Mouse (Mus musculus) embryonic facial prominence, embryonic 14.5 days (tissue): ENCODE data around the gene Rnf227. TPM values are rescaled to one million over a fixed set of nuclear protein-coding genes. Genes with fewer than 3 reads are reported as not detected.

ENCODE experiments used
- ATAC-seq: fragments of 200-750 bp; cut with Nextera tagmentation; 2 replicates; pipeline ENCODE4 v1.8.0; 2017; ENCODE audit warnings: low read depth, moderate number of reproducible peaks, moderate TSS enrichment
- DNase-seq: peaks from one replicate; pipeline ENCODE4 v3.0.0-alpha.2; 2015; ENCODE audit warnings: low spot score
- H3K27ac ChIP-seq: fragments of 300-500 bp; sonication (generic); replicated peaks from 2 replicates; pipeline ENCODE4 v1.5.1; 2014; ENCODE audit warnings: low read depth, mild to moderate bottlenecking, low read length, moderate library complexity
- H3K27me3 ChIP-seq: fragments of 300-500 bp; sonication (generic); replicated peaks from 2 replicates; pipeline ENCODE4 v1.6.1; 2014; ENCODE audit warnings: low read length; ENCODE audit not compliant: control insufficient read depth, insufficient read depth
- H3K36me3 ChIP-seq: fragments of 300-500 bp; sonication (generic); 2 replicates; pipeline ENCODE4 v1.6.1; 2014; ENCODE audit warnings: low read length, mixed read lengths; ENCODE audit not compliant: control insufficient read depth, insufficient read depth
- H3K4me1 ChIP-seq: fragments of 300-500 bp; sonication (generic); 2 replicates; pipeline ENCODE4 v1.6.1; 2014; ENCODE audit warnings: antibody characterized with exemption, low read length; ENCODE audit not compliant: control insufficient read depth, insufficient read depth
- H3K4me2 ChIP-seq: fragments of 300-500 bp; sonication (generic); 2 replicates; pipeline ENCODE4 v1.6.1; 2014; ENCODE audit warnings: low read depth, mild to moderate bottlenecking, low read length, moderate library complexity, mixed read lengths
- H3K4me3 ChIP-seq: fragments of 300-500 bp; sonication (generic); 2 replicates; pipeline ENCODE4 v1.5.1; 2014; ENCODE audit warnings: low read depth, mild to moderate bottlenecking, low read length
- H3K9ac ChIP-seq: fragments of 300-500 bp; sonication (generic); 2 replicates; pipeline ENCODE4 v1.6.1; 2014; ENCODE audit warnings: low read depth, mild to moderate bottlenecking, low read length, moderate library complexity, mixed read lengths
- H3K9me3 ChIP-seq: fragments of 300-500 bp; sonication (generic); 2 replicates; pipeline ENCODE4 v1.6.1; 2016; ENCODE audit warnings: low read length; ENCODE audit not compliant: control insufficient read depth
- WGBS: fragments of 180-500 bp; shearing (Covaris S2); extraction: QIAGEN DNeasy Blood & Tissue Kit; methylation state at CpG from one replicate; pipeline ENCODE4 v1.1.7; 2014; 5-methylcytosine and 5-hydroxymethylcytosine counted together
- polyA plus RNA-seq: library from polyadenylated mRNA; unstranded; fragments of >200 nt; fragmentation: Nextera tagmentation; extraction: Ambion mirVana; gene quantifications from 2 replicates; pipeline ENCODE4 v1.2.1, GENCODE M21; 2014

The Rnf227 gene
- polyA plus RNA-seq, 1 experiment from 2014 or later: 17.1 TPM

DNA sequence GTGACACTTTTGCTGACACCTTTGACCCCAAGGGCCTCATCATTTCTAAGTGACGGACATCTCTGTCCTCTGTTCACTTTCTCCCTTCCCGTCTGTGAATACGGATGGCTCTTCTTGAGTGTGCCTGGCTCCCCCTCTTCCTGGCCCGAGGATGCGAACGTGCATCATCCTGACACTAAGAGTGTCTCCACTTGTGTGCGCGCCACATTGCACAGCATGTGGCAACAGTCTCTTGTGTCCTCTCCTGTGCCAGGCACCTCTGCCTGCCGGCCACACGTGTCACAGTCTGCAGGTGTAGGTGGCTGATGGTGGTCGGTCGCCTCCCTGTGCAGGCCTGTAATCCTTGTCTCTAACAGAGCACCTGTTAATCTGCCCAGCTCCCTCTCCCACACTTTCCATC lies 31.3 kb downstream of the Rnf227 start:
- no peaks in the 10 kb centered on the region for H3K9me3 ChIP-seq
- peaks cover 27% of the 10 kb centered on the region for H3K36me3 ChIP-seq
- ATAC-seq: no peak
- 49% methylated on average over 12 of the region's 12 CpGs for WGBS
- H3K4me2 ChIP-seq: peak overlapping the region; percentile 41
- peak overlapping the region; percentile 100 for H3K27ac ChIP-seq
- H3K9ac ChIP-seq: peak overlapping the region; percentile 47
- no peak for DNase-seq
- H3K4me1 ChIP-seq: peaks cover 18% of the 10 kb centered on the region
- H3K27me3 ChIP-seq: no peaks in the 10 kb centered on the region
- no peak overlapping the region for H3K4me3 ChIP-seq

DNA sequence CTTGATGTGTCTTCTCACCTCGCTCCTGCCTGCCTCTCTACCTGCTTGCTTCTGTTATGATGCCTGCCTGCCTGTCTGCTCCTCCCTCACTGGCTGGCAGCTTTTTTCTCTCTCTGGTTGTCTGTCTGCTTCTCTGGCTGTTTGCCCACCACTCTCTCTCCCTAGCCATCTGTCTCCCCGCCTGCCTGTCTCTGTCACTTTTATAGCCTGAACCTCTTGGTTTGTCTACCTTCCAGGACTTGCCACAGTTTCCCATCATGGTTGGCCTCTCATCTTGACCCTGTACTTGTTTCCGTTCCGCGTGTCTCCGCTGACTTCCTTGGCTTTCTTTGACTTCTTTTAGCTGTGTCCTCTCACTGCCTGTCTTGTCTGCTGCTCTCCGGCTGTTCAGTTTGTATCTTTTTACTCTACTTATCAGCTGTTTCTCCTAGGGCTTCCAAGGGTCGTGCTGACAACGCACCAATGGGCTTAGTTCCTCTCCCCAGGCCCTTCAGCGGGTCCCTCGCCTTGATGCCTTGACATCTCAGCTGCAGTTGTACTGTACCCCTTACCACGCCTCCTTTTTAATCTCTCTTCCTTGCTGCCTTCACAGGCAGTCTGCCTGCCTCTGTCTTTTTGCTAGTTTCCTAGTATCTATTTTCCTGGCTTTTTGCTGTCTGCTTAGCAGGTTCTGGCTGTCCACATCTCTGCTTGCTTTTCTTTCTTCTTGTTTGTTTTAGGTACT lies 32.0 kb downstream of the Rnf227 start:
- WGBS: 46% methylated on average over 12 of the region's 12 CpGs
- H3K27me3 ChIP-seq: no peaks in the 10 kb centered on the region
- DNase-seq (no peak), ATAC-seq (no peak)
- peaks cover 27% of the 10 kb centered on the region for H3K36me3 ChIP-seq
- H3K9me3 ChIP-seq: no peaks in the 10 kb centered on the region
- H3K27ac ChIP-seq: peak overlapping the region; percentile 100
- H3K9ac ChIP-seq: peak overlapping the region; percentile 47; the same call in 1 of the 2 replicates
- peak overlapping the region; percentile 41; the same call in 1 of the 2 replicates for H3K4me2 ChIP-seq
- H3K4me1 ChIP-seq: peaks cover 18% of the 10 kb centered on the region
- no peak overlapping the region for H3K4me3 ChIP-seq

DNA sequence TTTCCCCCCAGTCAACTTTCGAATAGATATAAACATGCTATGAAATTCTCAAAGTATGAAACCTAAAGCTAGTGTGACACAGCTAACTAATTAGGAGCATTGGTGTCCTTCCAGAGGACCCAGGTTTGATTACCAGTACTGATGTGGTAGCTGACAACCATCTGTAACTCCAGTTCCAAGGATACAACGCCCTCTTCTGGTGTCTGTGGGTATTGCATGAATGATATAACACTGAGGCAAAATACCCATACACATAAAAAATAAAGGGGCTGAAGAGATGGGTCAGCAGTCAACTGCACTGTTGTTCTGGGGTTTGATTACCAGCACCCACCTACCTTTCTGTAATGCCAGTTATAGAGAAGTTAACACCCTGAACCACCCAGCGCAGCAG lies 32.5 kb downstream of the Rnf227 start:
- WGBS: 59% methylated on average over 3 of the region's 3 CpGs
- Histone ChIP-seq H3K27ac (0 out of 2 replicates have a peak overlapping the region, but pooled peaks have one; percentile 100), H3K27me3 (no peaks in the 10 kb centered on the region), H3K9ac (no peak overlapping the region), H3K4me1 (peaks cover 18% of the 10 kb centered on the region), H3K4me2 (no peak overlapping the region), H3K9me3 (no peaks in the 10 kb centered on the region), H3K4me3 (no peak overlapping the region), H3K36me3 (peaks cover 27% of the 10 kb centered on the region)
- ATAC-seq (no peak), DNase-seq (no peak)

DNA sequence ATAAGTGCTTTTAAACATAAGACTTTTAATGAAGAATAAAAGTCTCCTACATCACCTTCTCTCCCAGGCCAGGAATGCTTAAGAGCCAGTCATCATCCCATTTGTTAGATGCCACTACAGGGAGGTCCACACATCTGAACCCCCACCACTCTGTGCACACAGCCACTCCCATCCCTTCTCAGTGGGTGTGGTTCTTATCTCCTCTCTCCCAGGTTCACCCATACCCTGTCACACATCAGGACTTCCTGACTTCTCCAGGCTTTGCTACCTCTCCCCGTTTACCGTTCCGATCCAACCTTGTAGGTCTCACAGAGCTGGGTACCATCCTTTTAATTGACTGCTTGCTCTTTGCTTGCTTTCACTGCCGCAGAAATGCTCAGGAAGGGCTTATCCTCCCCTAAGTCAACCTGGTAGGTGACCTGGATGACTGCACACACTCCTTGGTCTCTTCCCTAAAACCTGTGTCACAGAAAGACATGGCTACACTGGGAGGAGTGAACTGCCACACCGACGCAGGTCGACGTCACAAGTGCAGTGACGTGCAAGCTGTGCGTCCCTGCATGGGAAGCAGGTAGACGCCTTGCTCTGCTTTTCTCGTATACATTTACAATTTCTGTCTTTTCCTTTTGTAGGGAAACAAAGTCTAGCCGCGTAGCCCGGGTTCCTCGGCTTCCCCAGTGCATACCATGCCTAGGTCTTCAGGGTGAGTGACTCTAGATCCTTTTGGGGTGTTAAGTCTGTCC lies 33.1 kb downstream of the Rnf227 start:
- Histone ChIP-seq H3K9me3 (no peaks in the 10 kb centered on the region), H3K27me3 (no peaks in the 10 kb centered on the region)

DNA sequence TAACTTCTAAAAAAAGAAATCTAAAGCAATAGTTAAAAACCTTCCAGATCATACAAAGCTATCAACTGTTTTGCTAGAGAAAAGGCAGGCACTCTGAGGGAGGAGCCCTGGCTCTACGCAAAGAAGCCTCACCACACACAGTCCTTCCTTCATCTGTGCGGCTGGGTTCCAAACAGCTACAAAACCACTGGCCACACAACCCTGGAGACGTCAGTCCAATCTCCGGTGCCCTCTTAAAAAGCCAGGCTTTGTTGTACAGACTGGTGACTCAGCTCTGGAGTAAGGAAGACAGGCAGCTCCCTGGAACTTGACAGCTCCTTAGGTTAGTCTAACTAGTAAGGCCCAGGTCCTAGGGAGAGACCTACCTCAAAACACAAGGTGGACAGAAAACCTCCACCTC lies 35.4 kb downstream of the Rnf227 start:
- Histone ChIP-seq H3K9ac (no peak overlapping the region), H3K36me3 (peaks cover 27% of the 10 kb centered on the region), H3K9me3 (no peaks in the 10 kb centered on the region), H3K4me2 (no peak overlapping the region), H3K4me1 (peaks cover 15% of the 10 kb centered on the region), H3K27ac (no peak overlapping the region), H3K27me3 (no peaks in the 10 kb centered on the region), H3K4me3 (no peak overlapping the region)
- no peak for ATAC-seq
- WGBS: 82% methylated on average over 4 of the region's 4 CpGs
- no peak for DNase-seq

More for the DNA sequence above, 33.1 kb downstream of the Rnf227 start:
- H3K9ac ChIP-seq: no peak overlapping the region
- no peak overlapping the region for H3K4me2 ChIP-seq
- H3K4me3 ChIP-seq: no peak overlapping the region
- H3K27ac ChIP-seq: no peak overlapping the region
- WGBS: 92% methylated on average over 16 of the region's 16 CpGs
- peaks cover 18% of the 10 kb centered on the region for H3K4me1 ChIP-seq
- ATAC-seq: no peak
- peaks cover 27% of the 10 kb centered on the region for H3K36me3 ChIP-seq
- no peak for DNase-seq

DNA sequence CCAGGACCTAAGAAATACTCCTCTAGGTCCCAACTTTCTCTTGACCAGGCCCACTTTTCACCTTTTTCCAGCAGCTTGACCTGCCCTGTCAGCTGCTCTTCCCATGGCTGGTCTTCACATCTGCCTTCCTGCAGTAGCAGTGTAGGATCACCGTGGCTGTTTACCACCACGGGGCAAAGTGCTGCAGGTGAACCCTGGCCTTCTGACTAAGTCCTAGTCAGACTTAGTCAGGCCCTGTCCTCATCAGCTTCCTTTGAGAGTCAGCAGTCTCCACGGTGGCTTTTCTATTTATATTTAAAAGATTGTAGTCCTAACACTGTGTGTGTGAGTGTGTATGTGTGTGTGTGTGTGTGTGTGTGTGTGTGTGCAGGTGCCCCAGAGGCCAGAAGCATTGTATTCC lies 37.5 kb downstream of the Rnf227 start:
- H3K4me2 ChIP-seq: no peak overlapping the region
- H3K27me3 ChIP-seq: no peaks in the 10 kb centered on the region
- peaks cover 23% of the 10 kb centered on the region for H3K36me3 ChIP-seq
- no peak overlapping the region for H3K9ac ChIP-seq
- WGBS: 71% methylated on average over 3 of the region's 3 CpGs
- no peak for ATAC-seq
- H3K9me3 ChIP-seq: no peaks in the 10 kb centered on the region
- H3K27ac ChIP-seq: no peak overlapping the region
- no peak for DNase-seq
- H3K4me3 ChIP-seq: no peak overlapping the region
- H3K4me1 ChIP-seq: peaks cover 1% of the 10 kb centered on the region; the same call in 1 of the 2 replicates

DNA sequence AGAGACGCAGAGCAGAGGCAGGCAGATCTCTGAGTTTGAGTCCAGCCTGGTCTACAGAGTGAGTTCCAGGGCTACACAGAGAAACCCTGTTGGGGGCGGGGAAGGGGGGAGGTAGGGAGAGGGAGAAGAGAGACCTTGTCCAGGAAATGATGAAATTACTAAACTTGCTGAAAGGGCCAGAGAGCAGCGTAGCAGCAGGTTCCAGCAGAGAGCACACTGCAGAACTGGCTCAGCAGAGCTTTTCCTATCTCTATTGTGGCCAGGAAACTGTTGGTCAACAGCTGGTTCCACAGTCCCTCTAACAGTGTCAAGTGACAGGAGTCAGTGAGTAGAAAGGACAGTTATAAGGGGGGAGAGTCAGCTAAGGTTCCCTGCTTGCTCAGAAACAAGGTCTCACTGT lies 39.3 kb downstream of the Rnf227 start:
- 85% methylated on average over 3 of the region's 3 CpGs for WGBS
- no peak overlapping the region for H3K4me2 ChIP-seq
- no peak overlapping the region for H3K27ac ChIP-seq
- no peaks in the 10 kb centered on the region for H3K27me3 ChIP-seq
- ATAC-seq (no peak), DNase-seq (no peak)
- no peak overlapping the region for H3K9ac ChIP-seq
- H3K4me1 ChIP-seq: peaks cover 4% of the 10 kb centered on the region; the same call in 1 of the 2 replicates
- no peaks in the 10 kb centered on the region for H3K9me3 ChIP-seq
- no peak overlapping the region for H3K4me3 ChIP-seq
- peaks cover 6% of the 10 kb centered on the region; the same call in 1 of the 2 replicates for H3K36me3 ChIP-seq

DNA sequence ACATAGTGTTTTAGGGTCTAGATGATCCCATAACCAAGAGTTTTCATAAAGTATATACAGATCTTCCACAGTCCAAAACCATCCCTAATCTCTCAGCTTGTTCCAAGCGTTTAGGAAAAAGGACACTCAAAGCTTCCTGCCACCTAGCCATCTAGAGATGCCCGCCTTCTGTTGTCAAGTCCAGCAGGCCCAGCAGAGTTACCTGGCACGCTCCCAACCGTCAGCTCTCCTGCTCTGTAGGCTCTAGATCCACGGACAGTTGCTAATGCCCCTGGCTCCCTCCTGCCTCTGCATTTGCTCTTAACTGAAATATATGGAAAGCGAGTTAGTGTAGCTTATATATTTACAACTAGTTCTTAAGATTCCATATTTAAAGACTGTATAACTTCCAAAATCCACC lies 41.1 kb downstream of the Rnf227 start:
- Histone ChIP-seq H3K9me3 (no peaks in the 10 kb centered on the region), H3K4me2 (no peak overlapping the region), H3K4me1 (peaks cover 4% of the 10 kb centered on the region; the same call in 1 of the 2 replicates), H3K27ac (no peak overlapping the region), H3K36me3 (peaks cover under 1% of the 10 kb centered on the region; the same call in 1 of the 2 replicates), H3K9ac (no peak overlapping the region), H3K4me3 (no peak overlapping the region), H3K27me3 (no peaks in the 10 kb centered on the region)
- no peak for ATAC-seq
- 87% methylated on average over 6 of the region's 6 CpGs for WGBS
- DNase-seq: no peak
